Mouse (Mus musculus): Measurements from ENCODE around the gene Mpp5.

GRCm38 (mm10) chr12:78747406-78747805, 1.3 kb upstream of the Mpp5 start:
- TF ChIP-seq CTCF (conservative IDR thresholded peaks at IDR 0.05; ENCODE audit: low read length): no peak
- no peak for TF ChIP-seq NANOG (IDR thresholded peaks at IDR 0.05; ENCODE audit: borderline replicate concordance, low read length)

Measured in E14TG2a.4 (cell line).